Mouse (Mus musculus) effector memory CD4-positive, alpha-beta T cell, adult 5 months (primary cell): ENCODE data around the gene Tspan5. TPM values are rescaled to one million over a fixed set of nuclear protein-coding genes. Genes with fewer than 3 reads are reported as not detected.

ENCODE experiments used
- polyA plus RNA-seq: library from polyadenylated mRNA; unstranded; fragments of 100-300 nt; shearing (Covaris generic); gene quantifications from one replicate; pipeline ENCODE4 v1.2.1, GENCODE M21; 2017

Gene Tspan5
- 52.0 TPM for polyA plus RNA-seq

GRCm38 (mm10) chr3:138741649-138742565, at the start of gene Tspan5:
Gene Tspan5 (plus strand): TSS chr3:138742195.

Other genes with a start within 250 kb of the Tspan5 start
- 236 TPM for gene Eif4e, start 216.0 kb upstream of the Tspan5 start, polyA plus RNA-seq